Mouse (Mus musculus) lung, postnatal 0 days (tissue): ENCODE results near the gene Rsl24d1.
"Not testable (repeated sequence)": the region's sequence is repeated elsewhere in the genome, so short reads cannot be mapped to it uniquely, and the experiment has no call there.

Experiments
- CTCF ChIP-seq: IDR thresholded peaks from 2 replicates; pipeline ENCODE4 v1.5.1; 2016; ENCODE audit warnings: antibody characterized with exemption, mild to moderate bottlenecking
- EP300 ChIP-seq: IDR thresholded peaks from 2 replicates; pipeline ENCODE4 v1.6.1; 2016; ENCODE audit warnings: antibody characterized with exemption, mild to moderate bottlenecking, control low read depth

DNA sequence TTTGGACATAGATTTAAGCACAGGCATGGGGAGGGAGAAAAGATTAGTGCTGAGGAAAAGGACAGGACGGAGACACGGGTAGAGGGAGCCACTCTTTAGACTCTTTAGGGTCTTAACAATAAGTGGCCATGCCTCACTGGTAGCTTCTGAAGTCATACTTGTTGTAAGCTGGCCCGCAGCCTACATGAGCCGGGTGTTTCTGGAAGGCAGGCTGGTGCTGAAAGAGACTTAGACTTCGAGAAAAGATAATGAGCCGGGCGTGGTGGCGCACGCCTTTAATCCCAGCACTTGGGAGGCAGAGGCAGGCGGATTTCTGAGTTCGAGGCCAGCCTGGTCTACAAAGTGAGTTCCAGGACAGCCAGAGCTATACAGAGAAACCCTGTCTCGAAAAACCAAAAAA is 33.9 kb upstream of the Rsl24d1 start:
- TF ChIP-seq CTCF, EP300: not testable (repeated sequence)
